Mouse (Mus musculus): ENCODE data around the gene Cbfb. TPM values are rescaled to one million over a fixed set of nuclear protein-coding genes. Genes with fewer than 3 reads are reported as not detected.

The Cbfb gene
- polyA plus RNA-seq, 1 experiment from 2014 or later, result 124 TPM

DNA sequence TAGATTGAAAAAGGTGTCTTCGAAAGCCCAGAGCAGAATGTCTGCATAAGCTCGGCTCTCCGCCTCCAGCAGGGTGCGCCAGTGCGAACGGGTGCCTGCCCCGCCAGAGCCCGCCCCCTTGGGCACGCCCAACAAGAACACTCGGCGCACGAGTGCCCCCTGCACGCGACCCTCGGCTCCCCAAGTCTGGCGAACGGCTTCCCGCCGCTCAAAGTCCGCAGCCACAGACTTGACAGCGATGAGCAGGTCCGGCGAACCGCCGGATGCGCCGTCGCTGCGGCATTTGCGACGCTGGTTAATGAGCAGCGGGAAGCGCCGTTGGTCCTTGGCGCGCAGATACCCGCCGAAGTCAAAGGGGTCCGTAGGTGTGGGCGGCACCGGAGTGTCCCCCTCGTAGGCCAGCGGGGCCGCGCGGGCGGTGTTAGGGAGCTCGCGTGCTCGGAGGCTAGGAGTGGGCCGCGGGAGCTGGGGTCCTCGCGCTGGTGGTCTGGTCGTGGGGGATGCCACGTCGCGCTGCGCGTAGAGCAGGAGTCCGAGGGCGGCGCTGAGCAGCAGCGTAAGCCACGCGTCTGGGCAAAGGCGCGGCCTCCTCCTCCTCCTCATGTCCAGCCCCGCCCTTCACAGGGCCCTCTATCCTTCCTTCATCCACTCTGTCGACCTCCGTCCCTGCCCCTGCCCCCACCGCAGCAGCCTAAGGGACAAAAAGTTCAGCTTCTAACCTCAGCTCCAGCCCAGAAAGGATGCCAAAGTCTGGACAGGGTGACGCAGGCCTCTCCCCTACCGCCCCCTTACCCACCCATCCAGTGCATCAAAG is 83.9 kb downstream of the Cbfb start:
- H3K9ac ChIP-seq, result peak overlapping the region; percentile 72
- peak; percentile 85 for ATAC-seq (ENCODE audit: insufficient number of reproducible peaks, insufficient read depth, low FRiP score, low TSS enrichment)
- H3K4me3 ChIP-seq, result peak overlapping the region; percentile 66
- H3K4me2 ChIP-seq (replicated peaks), result peak overlapping the region; percentile 96
- peaks cover 37% of the 10 kb centered on the region for H3K27me3 ChIP-seq
- peak overlapping the region; percentile 73; the same call in 1 of the 2 replicates for H3K27ac ChIP-seq
- H3K4me1 ChIP-seq, result peaks cover 21% of the 10 kb centered on the region
- H3K36me3 ChIP-seq, result peaks cover 29% of the 10 kb centered on the region
- H3K9me3 ChIP-seq, result no peaks in the 10 kb centered on the region
- 1% methylated on average over 72 of the region's 74 CpGs for WGBS

DNA sequence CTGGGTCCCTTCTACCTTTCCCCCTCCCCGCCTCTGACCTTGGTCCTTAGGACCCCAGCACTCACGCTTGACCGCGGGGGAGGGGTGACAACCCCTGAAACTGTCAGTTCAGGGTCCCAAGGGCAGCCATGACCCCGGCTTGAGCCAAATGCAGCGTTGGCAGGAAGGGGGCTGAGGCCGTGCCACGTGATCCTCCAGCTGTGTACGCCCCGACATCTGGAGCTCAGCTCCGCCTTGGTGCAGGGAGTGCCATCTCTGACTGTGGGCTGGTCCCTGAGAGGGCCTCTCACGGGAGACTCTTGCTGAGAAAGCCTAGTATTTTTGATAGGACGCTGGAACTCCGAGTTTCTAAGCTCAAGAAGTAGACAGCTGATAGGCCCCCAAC is 84.5 kb downstream of the Cbfb start, which contains the start of gene B3gnt9:
Gene B3gnt9 (minus strand): TSS at position 188 of the 385 bp plus-strand sequence.
- ATAC-seq (ENCODE audit: insufficient number of reproducible peaks, insufficient read depth, low FRiP score, low TSS enrichment), result peak; percentile 49; the same call in 1 of the 2 replicates
- H3K27ac ChIP-seq, result peak within 1 kb of the TSS; percentile 73; the same call in 1 of the 2 replicates
- H3K36me3 ChIP-seq, result peaks cover 23% of the 10 kb centered on the region
- peak within 1 kb of the TSS; percentile 72 for H3K9ac ChIP-seq
- no peaks in the 10 kb centered on the region for H3K9me3 ChIP-seq
- peak within 1 kb of the TSS; percentile 96 for H3K4me2 ChIP-seq (replicated peaks)
- peaks cover 43% of the 10 kb centered on the region for H3K27me3 ChIP-seq
- peaks cover 27% of the 10 kb centered on the region for H3K4me1 ChIP-seq
- 1% methylated on average over 14 of the region's 14 CpGs for WGBS
- peak within 1 kb of the TSS; percentile 66 for H3K4me3 ChIP-seq

DNA sequence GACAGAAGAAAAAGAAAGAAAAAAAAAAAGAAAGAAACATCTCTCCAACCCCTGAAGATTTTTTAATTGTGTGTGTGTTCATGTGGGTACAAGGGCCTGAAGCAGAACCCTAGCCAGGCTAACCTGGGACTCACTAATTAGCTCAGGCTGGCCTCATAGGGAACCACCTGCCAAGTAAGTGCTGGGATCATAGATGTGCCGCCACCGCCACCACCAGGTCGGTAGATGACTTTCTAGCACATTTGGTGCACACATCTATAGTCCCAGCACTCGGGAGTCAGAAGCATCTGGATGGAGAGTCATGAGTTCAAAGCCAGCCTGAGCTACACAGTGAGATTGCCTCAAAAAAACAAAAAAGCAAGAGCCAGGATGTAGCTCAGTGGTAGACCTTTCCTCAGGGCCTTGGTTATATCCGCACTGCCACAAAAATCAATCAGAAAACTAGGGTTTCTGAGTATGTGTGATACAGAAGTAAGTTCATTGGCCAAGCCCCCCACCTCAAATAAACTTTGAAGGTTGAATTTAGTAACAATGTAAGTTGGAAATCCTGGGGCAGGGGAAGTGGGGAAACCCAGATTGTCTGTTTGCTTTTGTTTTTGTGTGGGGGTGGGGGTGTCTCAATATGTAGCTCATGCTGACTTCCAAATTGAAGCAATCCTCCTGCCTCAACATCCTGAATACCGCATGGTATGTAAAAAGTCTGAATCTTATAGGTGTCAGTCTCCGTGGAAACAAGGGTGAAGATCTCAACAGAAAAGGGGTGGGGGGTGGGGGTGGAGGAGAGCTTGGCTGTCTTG is 87.0 kb downstream of the Cbfb start:
- Histone ChIP-seq H3K4me2 (replicated peaks) (no peak overlapping the region), H3K4me1 (peaks cover 27% of the 10 kb centered on the region), H3K9me3 (no peaks in the 10 kb centered on the region), H3K36me3 (no peaks in the 10 kb centered on the region), H3K9ac (no peak overlapping the region), H3K4me3 (no peak overlapping the region), H3K27ac (no peak overlapping the region), H3K27me3 (peaks cover 65% of the 10 kb centered on the region)
- 69% methylated on average over 7 of the region's 7 CpGs for WGBS
- ATAC-seq (ENCODE audit: insufficient number of reproducible peaks, insufficient read depth, low FRiP score, low TSS enrichment), result no peak

DNA sequence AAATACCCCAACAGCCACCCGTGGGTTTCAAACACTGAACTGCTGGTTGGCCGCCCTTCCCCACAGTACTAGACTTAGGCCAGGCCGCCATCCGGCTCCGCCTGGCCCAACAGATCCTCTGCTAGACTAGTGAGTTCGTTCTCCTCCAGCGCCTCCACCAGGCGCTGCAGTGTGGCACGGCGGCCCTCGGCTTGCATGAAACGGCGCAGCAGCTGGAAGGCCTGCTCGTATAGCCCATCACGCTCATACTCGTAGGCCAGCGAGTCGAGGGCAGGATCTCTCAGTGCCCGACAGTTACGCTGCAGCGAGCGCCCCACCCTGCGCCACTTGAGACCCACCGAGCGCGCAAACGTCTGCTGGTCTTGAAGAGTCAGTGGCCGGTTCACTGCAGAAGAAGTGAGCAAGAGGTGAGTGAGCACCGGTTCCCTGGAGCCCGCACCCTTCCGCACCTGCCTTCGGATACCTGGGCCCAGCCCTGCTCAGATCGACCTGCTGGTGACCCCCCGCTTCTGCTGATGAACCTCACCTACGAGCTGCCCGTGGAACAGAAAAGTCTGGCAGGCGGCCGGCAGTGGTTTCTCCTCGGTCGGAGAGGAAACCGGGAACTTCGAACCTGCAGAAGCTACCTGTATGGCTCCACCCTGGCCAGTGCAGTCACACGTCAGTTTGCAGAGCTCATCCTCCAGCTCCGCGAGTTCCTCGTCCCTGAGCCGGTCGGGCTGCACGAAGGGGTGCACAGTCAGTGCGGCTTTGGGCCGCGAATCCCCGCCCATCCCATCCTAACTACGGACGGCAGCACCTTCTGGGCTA is 88.6 kb downstream of the Cbfb start:
- peaks cover 26% of the 10 kb centered on the region for H3K4me1 ChIP-seq
- peak overlapping the region; percentile 34 for H3K4me3 ChIP-seq
- peaks cover 81% of the 10 kb centered on the region for H3K27me3 ChIP-seq
- no peak overlapping the region for H3K27ac ChIP-seq
- peak overlapping the region; percentile 69 for H3K4me2 ChIP-seq (replicated peaks)
- no peaks in the 10 kb centered on the region for H3K9me3 ChIP-seq
- peak overlapping the region; percentile 42; the same call in 1 of the 2 replicates for H3K9ac ChIP-seq
- WGBS, result 3% methylated on average over 55 of the region's 55 CpGs
- peak; percentile 29 for ATAC-seq (ENCODE audit: insufficient number of reproducible peaks, insufficient read depth, low FRiP score, low TSS enrichment)
- no peaks in the 10 kb centered on the region for H3K36me3 ChIP-seq

DNA sequence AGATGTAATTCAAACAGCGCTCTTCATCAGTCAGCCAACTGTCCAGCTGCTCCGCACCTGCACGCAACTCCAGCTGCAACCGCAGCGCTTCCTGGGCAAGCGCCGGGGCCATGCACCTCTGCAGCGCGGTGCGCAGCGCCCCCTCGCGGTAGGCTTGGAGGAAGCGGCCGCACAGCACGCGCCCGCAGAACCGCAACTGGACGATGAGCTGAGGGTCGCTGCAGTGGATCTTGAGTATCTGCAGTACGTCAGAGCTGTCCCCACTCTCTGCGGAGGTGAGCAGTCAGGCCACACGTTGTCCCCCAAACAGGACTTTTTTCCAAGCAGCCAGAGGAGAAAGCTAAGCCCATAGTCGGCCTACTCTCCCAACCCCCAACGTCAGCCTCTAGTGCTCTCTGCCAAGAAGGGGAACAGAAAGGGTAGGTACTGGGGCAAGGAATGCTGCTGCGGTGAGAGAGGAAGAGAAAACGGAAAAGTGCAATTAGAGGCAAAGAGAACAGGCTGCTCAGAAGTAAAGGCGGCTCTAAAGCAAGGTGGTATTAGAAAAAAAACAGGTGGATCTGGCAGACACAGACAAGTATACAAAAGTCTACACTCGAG is 89.3 kb downstream of the Cbfb start:
- H3K4me2 ChIP-seq (replicated peaks), result peak overlapping the region; percentile 69
- peak overlapping the region; percentile 34 for H3K4me3 ChIP-seq
- H3K9me3 ChIP-seq, result no peaks in the 10 kb centered on the region
- no peak overlapping the region for H3K27ac ChIP-seq
- H3K36me3 ChIP-seq, result no peaks in the 10 kb centered on the region
- H3K4me1 ChIP-seq, result peaks cover 24% of the 10 kb centered on the region
- ATAC-seq (ENCODE audit: insufficient number of reproducible peaks, insufficient read depth, low FRiP score, low TSS enrichment), result peak; percentile 22
- peaks cover 87% of the 10 kb centered on the region for H3K27me3 ChIP-seq
- WGBS, result 4% methylated on average over 30 of the region's 30 CpGs
- peak overlapping the region; percentile 42; the same call in 1 of the 2 replicates for H3K9ac ChIP-seq

DNA sequence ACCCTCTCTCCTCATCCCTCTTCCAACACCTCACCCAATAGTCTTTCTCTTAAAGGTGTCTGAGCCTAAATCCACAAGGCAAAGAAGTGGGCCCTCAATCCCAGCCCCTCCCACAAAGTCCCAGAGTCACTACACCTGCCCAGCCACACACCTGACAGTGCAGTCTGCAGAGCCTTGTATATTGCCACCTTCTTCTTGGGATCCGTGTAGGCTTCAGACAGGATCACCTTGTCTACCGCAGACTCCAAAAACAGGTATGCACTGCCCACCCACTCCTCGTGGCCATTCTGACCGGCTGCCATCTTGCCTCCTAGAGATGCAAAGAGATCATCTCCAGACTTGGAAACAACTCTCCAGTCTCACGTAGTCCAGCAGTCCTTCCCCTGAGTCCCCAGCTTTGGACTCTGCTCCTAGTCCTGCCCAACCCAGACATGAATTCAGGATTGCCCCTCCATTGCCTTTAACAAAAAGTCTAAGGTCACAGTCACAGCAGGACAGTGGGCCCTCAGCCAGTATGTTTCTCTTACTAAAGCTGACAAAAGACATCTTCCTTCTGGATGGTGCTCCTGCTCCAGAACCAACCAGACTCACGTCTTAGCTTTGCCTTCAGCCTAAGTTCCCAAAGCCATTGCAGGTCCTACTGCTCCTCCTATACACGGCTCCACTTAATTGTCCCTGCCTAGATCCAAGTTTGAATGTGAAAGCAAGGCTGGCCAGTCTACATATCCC is 90.1 kb downstream of the Cbfb start:
- Histone ChIP-seq H3K4me2 (replicated peaks) (no peak overlapping the region), H3K27me3 (peaks cover 94% of the 10 kb centered on the region), H3K9me3 (no peaks in the 10 kb centered on the region), H3K4me1 (peaks cover 20% of the 10 kb centered on the region), H3K9ac (no peak overlapping the region), H3K4me3 (no peak overlapping the region), H3K27ac (no peak overlapping the region), H3K36me3 (no peaks in the 10 kb centered on the region)
- WGBS, result 68% methylated on average over 7 of the region's 7 CpGs
- ATAC-seq (ENCODE audit: insufficient number of reproducible peaks, insufficient read depth, low FRiP score, low TSS enrichment), result no peak

DNA sequence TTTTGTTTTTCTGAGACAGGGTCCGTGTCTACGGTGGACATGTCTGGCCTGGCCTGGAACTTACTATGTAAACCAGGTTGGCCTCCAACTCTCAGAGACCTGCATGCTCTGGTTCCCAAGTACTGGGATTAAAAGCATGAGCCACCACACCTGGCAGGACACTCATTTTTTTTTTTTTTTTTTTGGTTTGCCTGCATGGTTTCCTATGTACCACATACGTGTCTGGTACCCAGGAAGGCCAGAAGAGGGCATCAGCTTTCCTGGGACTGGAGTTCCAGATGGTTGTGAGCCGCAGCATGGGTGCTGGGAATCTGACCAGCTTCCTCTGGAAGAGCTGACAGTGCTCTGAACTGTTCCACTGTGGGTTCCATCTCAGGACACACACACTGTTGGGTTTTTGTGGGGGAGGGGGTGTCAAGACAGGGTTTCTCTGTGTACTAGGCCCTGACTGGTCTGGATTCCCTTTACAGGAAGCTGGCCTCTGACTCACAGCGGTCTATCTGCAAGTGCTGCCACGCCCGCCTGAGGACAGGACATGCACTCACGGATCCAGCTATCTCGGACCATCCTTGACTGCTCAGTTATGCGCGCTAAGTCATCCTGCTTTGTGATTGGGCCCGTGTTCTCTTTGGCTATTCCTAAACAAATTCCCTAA is 91.0 kb downstream of the Cbfb start:
- Histone ChIP-seq H3K36me3 (no peaks in the 10 kb centered on the region), H3K27me3 (peaks cover 94% of the 10 kb centered on the region), H3K27ac (no peak overlapping the region), H3K4me1 (peaks cover 19% of the 10 kb centered on the region), H3K4me2 (replicated peaks) (no peak overlapping the region), H3K9ac (no peak overlapping the region), H3K9me3 (peaks cover 5% of the 10 kb centered on the region; the same call in 1 of the 2 replicates), H3K4me3 (no peak overlapping the region)
- WGBS, result 84% methylated on average over 12 of the region's 12 CpGs
- ATAC-seq (ENCODE audit: insufficient number of reproducible peaks, insufficient read depth, low FRiP score, low TSS enrichment), result no peak

DNA sequence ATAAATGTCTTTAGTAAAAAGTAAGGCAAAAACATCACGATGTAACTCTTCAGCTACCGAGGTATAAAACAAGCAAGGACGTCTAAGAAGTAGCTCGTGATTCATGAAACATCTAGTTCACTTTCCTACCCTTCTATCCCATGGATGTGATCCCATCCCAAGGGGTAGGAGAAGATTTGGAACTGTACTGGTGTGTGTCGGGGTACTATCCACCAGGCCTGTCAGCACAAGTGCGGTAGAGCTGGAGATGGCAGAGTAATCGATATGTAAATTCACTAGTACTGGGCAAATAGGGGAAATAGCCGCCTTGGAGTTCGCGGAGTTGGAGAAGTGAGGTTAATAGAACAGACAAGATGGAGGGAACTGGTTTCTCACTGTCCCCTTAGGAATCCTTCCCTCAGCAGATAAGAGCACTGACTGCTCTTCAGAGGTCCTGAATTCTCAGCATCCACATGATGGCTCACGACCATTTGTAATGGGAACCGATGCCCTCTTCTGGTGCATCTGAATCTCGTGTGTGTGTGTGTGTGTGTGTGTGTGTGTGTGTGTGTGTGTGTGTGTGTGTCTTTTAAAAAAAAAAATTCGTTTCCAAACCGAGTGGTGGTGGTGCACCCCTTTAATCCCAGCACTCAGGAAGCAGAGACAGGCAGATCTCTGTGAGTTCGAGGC is 92.9 kb downstream of the Cbfb start:
- no peak overlapping the region for H3K27ac ChIP-seq
- H3K4me2 ChIP-seq (replicated peaks), result peak overlapping the region; percentile 73; the same call in 1 of the 2 replicates
- peaks cover 27% of the 10 kb centered on the region for H3K4me1 ChIP-seq
- 36% methylated on average over 16 of the region's 16 CpGs for WGBS
- H3K9ac ChIP-seq, result no peak overlapping the region
- no peak for ATAC-seq (ENCODE audit: insufficient number of reproducible peaks, insufficient read depth, low FRiP score, low TSS enrichment)
- H3K27me3 ChIP-seq, result peaks cover 95% of the 10 kb centered on the region
- H3K4me3 ChIP-seq, result peak overlapping the region; percentile 56
- no peaks in the 10 kb centered on the region for H3K36me3 ChIP-seq
- peaks cover 5% of the 10 kb centered on the region; the same call in 1 of the 2 replicates for H3K9me3 ChIP-seq

DNA sequence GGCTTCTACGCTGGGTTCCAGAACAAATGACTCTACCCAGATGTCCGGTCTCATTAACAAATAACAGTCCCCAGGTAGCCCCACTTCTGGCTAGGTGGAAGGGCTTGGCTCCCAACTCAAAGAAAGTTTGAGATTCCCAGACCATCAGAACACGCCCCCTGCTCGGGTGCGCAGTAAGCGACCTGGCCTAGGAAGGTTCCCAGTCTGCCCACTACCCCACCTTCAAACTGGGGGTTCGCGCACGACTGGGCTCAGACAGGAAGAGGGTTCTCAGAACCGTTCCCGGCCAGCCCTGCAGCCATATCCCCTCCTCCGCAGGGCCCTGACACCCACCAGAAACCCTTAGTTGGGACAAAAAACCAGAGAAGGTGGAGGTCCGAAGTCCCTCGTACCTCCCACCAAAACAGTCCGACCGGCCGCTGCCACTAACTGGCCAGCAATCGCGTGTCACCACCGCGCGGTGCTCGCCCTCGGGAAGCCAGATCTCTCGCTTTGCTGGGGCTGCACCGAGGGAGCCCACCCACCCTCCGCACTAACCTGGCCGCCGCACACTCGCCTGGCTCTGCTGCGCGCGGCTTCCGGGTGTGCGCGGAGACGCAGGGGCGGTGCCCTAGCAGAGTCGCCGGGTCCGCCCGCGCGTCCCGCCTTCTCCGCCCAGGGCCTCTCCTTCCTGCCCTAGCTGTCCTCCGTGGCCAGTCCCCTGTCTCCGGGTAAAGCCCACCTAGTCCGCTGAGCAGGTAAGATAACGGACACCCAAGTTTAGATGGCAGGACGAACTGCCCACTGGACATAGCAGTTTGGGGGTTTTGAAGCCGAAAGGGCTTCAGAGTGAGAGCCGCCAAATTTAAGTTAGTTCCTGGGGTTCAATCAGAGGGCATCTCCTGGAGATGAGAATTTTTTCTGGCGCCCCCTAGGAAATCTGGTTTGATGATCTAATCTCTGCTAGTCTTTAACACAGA is 93.8 kb downstream of the Cbfb start, which contains the start of the genes Tradd and Fbxl8:
Gene Tradd (minus strand): TSS at position 586 of the 959 bp plus-strand sequence.
Gene Fbxl8 (plus strand): TSS at position 625 of the 959 bp plus-strand sequence.
- H3K27me3 ChIP-seq, result peaks cover 95% of the 10 kb centered on the region
- no peaks in the 10 kb centered on the region for H3K36me3 ChIP-seq
- H3K9me3 ChIP-seq, result peaks cover 5% of the 10 kb centered on the region; the same call in 1 of the 2 replicates
- peaks cover 24% of the 10 kb centered on the region for H3K4me1 ChIP-seq
- no peak for ATAC-seq (ENCODE audit: insufficient number of reproducible peaks, insufficient read depth, low FRiP score, low TSS enrichment)
- H3K4me2 ChIP-seq (replicated peaks), result peak within 1 kb of the TSS; percentile 73
- peak within 1 kb of the TSS; percentile 62 for H3K9ac ChIP-seq
- WGBS, result 1% methylated on average over 54 of the region's 54 CpGs
- H3K4me3 ChIP-seq, result peak within 1 kb of the TSS; percentile 56
- no peak within 1 kb of the TSS for H3K27ac ChIP-seq

All from embryonic facial prominence, embryonic 12.5 days (tissue).